Comparison of ENCODE assay signal across 23 mouse cellular contexts in the genomic region with DNA sequence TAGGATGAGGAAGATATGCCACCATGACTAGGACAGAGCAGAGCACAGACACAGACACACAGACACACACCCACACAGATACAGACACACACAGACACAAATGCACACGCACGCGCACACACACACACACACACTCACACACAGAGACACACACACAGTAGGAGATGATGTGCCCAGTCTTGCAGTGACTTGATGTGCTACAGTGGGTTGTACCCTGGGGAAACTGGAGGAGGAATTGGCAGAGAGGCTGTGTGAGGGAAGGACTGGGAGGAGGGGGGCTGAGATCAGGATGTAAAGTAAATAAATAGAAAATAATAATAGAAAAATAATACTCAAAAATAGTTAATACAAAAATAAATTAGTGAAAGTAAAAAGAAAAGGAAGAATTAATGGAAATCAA.
DNase-seq lines count a peak whose midpoint lies in the region; ATAC-seq and TF ChIP-seq lines count a peak whose summit lies in the region.
"Had no signal": no experiment of that assay in that cellular context is flagged by ENCODE, and none has a peak within 500 bp of the region (broad histone marks: within the 10 kb centered on the region; RNA-seq: fewer than 3 reads in every experiment).

No protein-coding gene starts in this region.

- no peaks in the 10 kb centered on the region for H3K27me3 ChIP-seq in forebrain, embryonic 12.5 days
- no peaks in the 10 kb centered on the region for H3K27me3 ChIP-seq in forebrain, embryonic 14.5 days (replicated peaks; ENCODE audit: control insufficient read depth, insufficient read depth, low read length)
- H3K27me3 ChIP-seq in kidney, embryonic 14.5 days (ENCODE audit: control insufficient read depth, insufficient read depth, low read length) = no peaks in the 10 kb centered on the region
- no peaks in the 10 kb centered on the region for H3K27me3 ChIP-seq in limb, embryonic 11.5 days (ENCODE audit: control insufficient read depth, insufficient read depth, low read length)
- no peaks in the 10 kb centered on the region for H3K27me3 ChIP-seq in limb, embryonic 10.5 days (ENCODE audit: low read depth, poor library complexity, severe bottlenecking)
- H3K27me3 ChIP-seq: forebrain, embryonic 15.5 days; heart, embryonic 13.5 days; hindbrain, embryonic 12.5 days had no signal

- TF ChIP-seq POLR2A in brain, embryonic 14.5 days (IDR thresholded peaks at IDR 0.05; ENCODE audit: borderline replicate concordance, extremely low read depth, insufficient read depth, insufficient read length, poor library complexity, severe bottlenecking) = no peak

- 0 out of 2 replicates have a peak, but pooled peaks have one; percentile 55 for ATAC-seq in forebrain, embryonic 12.5 days (ENCODE audit: low FRiP score)
- ATAC-seq in forebrain, embryonic 14.5 days = no peak
- ATAC-seq in kidney, embryonic 14.5 days (ENCODE audit: low FRiP score, low TSS enrichment) = 0 out of 2 replicates have a peak, but pooled peaks have one; percentile 28
- ATAC-seq in limb, embryonic 11.5 days (ENCODE audit: insufficient number of reproducible peaks, low FRiP score, low TSS enrichment, low read depth) = 0 out of 2 replicates have a peak, but pooled peaks have one; percentile 39
- ATAC-seq: activated CD4-positive, CD25-positive, alpha-beta regulatory T cell, adult 4 months; forebrain, embryonic 15.5 days had no signal

- no peaks in the 10 kb centered on the region for H3K9me3 ChIP-seq in forebrain, embryonic 12.5 days
- H3K9me3 ChIP-seq in forebrain, embryonic 14.5 days (replicated peaks; ENCODE audit: control insufficient read depth, low read length) = no peaks in the 10 kb centered on the region
- H3K9me3 ChIP-seq in kidney, embryonic 14.5 days (ENCODE audit: control insufficient read depth, low read length) = no peaks in the 10 kb centered on the region
- H3K9me3 ChIP-seq in limb, embryonic 11.5 days (ENCODE audit: control insufficient read depth, low read length) = no peaks in the 10 kb centered on the region
- no peaks in the 10 kb centered on the region for H3K9me3 ChIP-seq in limb, embryonic 10.5 days (replicated peaks)
- H3K9me3 ChIP-seq: forebrain, embryonic 10.5 days; forebrain, embryonic 15.5 days; heart, embryonic 10.5 days; heart, embryonic 13.5 days; hindbrain, embryonic 12.5 days had no signal

- no peak for DNase-seq in forebrain, embryonic 14.5 days (ENCODE audit: low spot score)
- no peak for DNase-seq in kidney, postnatal 14 days
- DNase-seq in limb, embryonic 11.5 days (ENCODE audit: low spot score) = no peak
- no peak for DNase-seq in limb, embryonic 10.5 days (ENCODE audit: low spot score)
- peak; percentile 8 for DNase-seq in brain, embryonic 14.5 days (ENCODE audit: low read depth)
- DNase-seq: adrenal gland, adult 8-10 months; adrenal gland, postnatal 25 days; cerebellum, adult 18-20 months; cerebellum, adult 9-10 months; cerebellum, postnatal 14 days; gastrocnemius, postnatal 10 days; gastrocnemius, postnatal 36 days; heart, adult 2 months; heart, postnatal 14 days; heart, postnatal 4 days had no signal

- TF ChIP-seq CTCF in brain, embryonic 14.5 days (IDR thresholded peaks at IDR 0.05; ENCODE audit: borderline replicate concordance, extremely low read depth, insufficient read depth, insufficient read length) = no peak

- no peaks in the 10 kb centered on the region for H3K4me1 ChIP-seq in forebrain, embryonic 12.5 days
- H3K4me1 ChIP-seq in forebrain, embryonic 14.5 days (ENCODE audit: control insufficient read depth, insufficient read depth, low read length) = no peaks in the 10 kb centered on the region
- H3K4me1 ChIP-seq in kidney, embryonic 14.5 days (ENCODE audit: control insufficient read depth, insufficient read depth, low read length) = no peaks in the 10 kb centered on the region
- no peaks in the 10 kb centered on the region for H3K4me1 ChIP-seq in limb, embryonic 11.5 days (ENCODE audit: control insufficient read depth, insufficient read depth, low read length)
- H3K4me1 ChIP-seq in limb, embryonic 10.5 days = no peaks in the 10 kb centered on the region
- H3K4me1 ChIP-seq: forebrain, embryonic 10.5 days; forebrain, embryonic 15.5 days; heart, embryonic 10.5 days; heart, embryonic 13.5 days; hindbrain, embryonic 12.5 days had no signal

- no peak overlapping the region for H3K4me2 ChIP-seq in forebrain, embryonic 12.5 days
- no peak overlapping the region for H3K4me2 ChIP-seq in forebrain, embryonic 14.5 days (ENCODE audit: low read length)
- no peak overlapping the region for H3K4me2 ChIP-seq in kidney, embryonic 14.5 days (replicated peaks; ENCODE audit: low read depth, low read length)
- no peak overlapping the region for H3K4me2 ChIP-seq in limb, embryonic 11.5 days (ENCODE audit: low read depth, severe bottlenecking)
- H3K4me2 ChIP-seq: forebrain, embryonic 15.5 days; heart, embryonic 13.5 days; hindbrain, embryonic 12.5 days had no signal

- H3K36me3 ChIP-seq in forebrain, embryonic 12.5 days (replicated peaks) = no peaks in the 10 kb centered on the region
- no peaks in the 10 kb centered on the region for H3K36me3 ChIP-seq in forebrain, embryonic 14.5 days (ENCODE audit: control insufficient read depth, insufficient read depth, low read length)
- no peaks in the 10 kb centered on the region for H3K36me3 ChIP-seq in kidney, embryonic 14.5 days (ENCODE audit: control insufficient read depth, insufficient read depth, low read length)
- no peaks in the 10 kb centered on the region for H3K36me3 ChIP-seq in limb, embryonic 11.5 days (ENCODE audit: control insufficient read depth, insufficient read depth, low read length)
- H3K36me3 ChIP-seq in limb, embryonic 10.5 days = no peaks in the 10 kb centered on the region
- H3K36me3 ChIP-seq: forebrain, embryonic 10.5 days; forebrain, embryonic 15.5 days; heart, embryonic 10.5 days; heart, embryonic 13.5 days; hindbrain, embryonic 12.5 days had no signal

- no peak overlapping the region for H3K27ac ChIP-seq in forebrain, embryonic 12.5 days
- H3K27ac ChIP-seq in forebrain, embryonic 14.5 days (ENCODE audit: low read depth, low read length) = no peak overlapping the region
- no peak overlapping the region for H3K27ac ChIP-seq in kidney, embryonic 14.5 days (ENCODE audit: low read depth, low read length)
- H3K27ac ChIP-seq in limb, embryonic 11.5 days (replicated peaks; ENCODE audit: low read depth, low read length) = no peak overlapping the region
- H3K27ac ChIP-seq in limb, embryonic 10.5 days = no peak overlapping the region
- H3K27ac ChIP-seq: forebrain, embryonic 10.5 days; forebrain, embryonic 15.5 days; heart, adult 2 months; heart, embryonic 10.5 days; heart, embryonic 13.5 days; hindbrain, embryonic 12.5 days had no signal

- no peak overlapping the region for H3K9ac ChIP-seq in forebrain, embryonic 12.5 days
- no peak overlapping the region for H3K9ac ChIP-seq in forebrain, embryonic 14.5 days (ENCODE audit: low read length)
- H3K9ac ChIP-seq in kidney, embryonic 14.5 days (ENCODE audit: low read depth, low read length) = no peak overlapping the region
- no peak overlapping the region for H3K9ac ChIP-seq in limb, embryonic 11.5 days (ENCODE audit: low read length)
- H3K9ac ChIP-seq: forebrain, embryonic 15.5 days; heart, embryonic 13.5 days; hindbrain, embryonic 12.5 days had no signal

- no peak overlapping the region for H3K4me3 ChIP-seq in forebrain, embryonic 12.5 days (replicated peaks)
- no peak overlapping the region for H3K4me3 ChIP-seq in forebrain, embryonic 14.5 days (ENCODE audit: low read depth, low read length)
- no peak overlapping the region for H3K4me3 ChIP-seq in kidney, embryonic 14.5 days (ENCODE audit: low read length)
- H3K4me3 ChIP-seq in limb, embryonic 11.5 days (ENCODE audit: low read depth, low read length) = no peak overlapping the region
- no peak overlapping the region for H3K4me3 ChIP-seq in limb, embryonic 10.5 days
- H3K4me3 ChIP-seq: forebrain, embryonic 10.5 days; forebrain, embryonic 15.5 days; heart, adult 2 months; heart, embryonic 10.5 days; heart, embryonic 13.5 days; hindbrain, embryonic 12.5 days had no signal

- WGBS in forebrain, embryonic 12.5 days = 87% methylated on average over 3 of the region's 3 CpGs
- 97% methylated on average over 3 of the region's 3 CpGs for WGBS in forebrain, embryonic 14.5 days
- WGBS in kidney, embryonic 14.5 days = 95% methylated on average over 3 of the region's 3 CpGs
- WGBS in limb, embryonic 11.5 days = 90% methylated on average over 3 of the region's 3 CpGs
- 90% methylated on average over 3 of the region's 3 CpGs for WGBS in limb, embryonic 10.5 days
